Comparison of ENCODE assay signal across 22 mouse cellular contexts in genomic region chr2:16534566-16534965, GRCm38 (mm10).
DNase-seq lines count a peak whose midpoint lies in the region; ATAC-seq and TF ChIP-seq lines count a peak whose summit lies in the region.
"Had no signal": no experiment of that assay in that cellular context is flagged by ENCODE, and none has a peak within 500 bp of the region (broad histone marks: within the 10 kb centered on the region; RNA-seq: fewer than 3 reads in every experiment).

No protein-coding gene starts in this region.

- ATAC-seq in kidney, postnatal 0 days (replicated peaks; ENCODE audit: low FRiP score, low read depth) = no peak
- ATAC-seq: activated CD4-positive, CD25-positive, alpha-beta regulatory T cell, adult 4 months; CD4-positive, CD25-positive, alpha-beta regulatory T cell, adult 4 months; Patski had no signal

- H3K27ac ChIP-seq in kidney, postnatal 0 days = no peak overlapping the region
- H3K27ac ChIP-seq in embryonic fibroblast, embryonic 13.5 days (ENCODE audit: insufficient read depth, low read length) = peak overlapping the region; percentile 61
- H3K27ac ChIP-seq in midbrain, embryonic 10.5 days (replicated peaks) = no peak overlapping the region

- no peak for TF ChIP-seq CTCF in kidney, postnatal 0 days (IDR thresholded peaks at IDR 0.05; ENCODE audit: low read depth)
- TF ChIP-seq CTCF in embryonic fibroblast, embryonic 13.5 days (IDR thresholded peaks at IDR 0.05; ENCODE audit: borderline replicate concordance, insufficient read depth, low read length) = no peak

- no peaks in the 10 kb centered on the region for H3K36me3 ChIP-seq in kidney, postnatal 0 days (ENCODE audit: insufficient read depth, low read length)
- no peaks in the 10 kb centered on the region for H3K36me3 ChIP-seq in midbrain, embryonic 10.5 days
- H3K36me3 ChIP-seq: G1E had no signal

- no peaks in the 10 kb centered on the region for H3K27me3 ChIP-seq in kidney, postnatal 0 days (ENCODE audit: insufficient read depth, low read length)
- no peaks in the 10 kb centered on the region for H3K27me3 ChIP-seq in midbrain, embryonic 10.5 days (ENCODE audit: low read depth, poor library complexity, severe bottlenecking)
- H3K27me3 ChIP-seq: CH12.LX, Patski had no signal

- H3K4me2 ChIP-seq in kidney, postnatal 0 days (ENCODE audit: low read length) = no peak overlapping the region

- no peaks in the 10 kb centered on the region for H3K4me1 ChIP-seq in kidney, postnatal 0 days (replicated peaks; ENCODE audit: insufficient read depth, low read length)
- H3K4me1 ChIP-seq in embryonic fibroblast, embryonic 13.5 days (ENCODE audit: control insufficient read depth, insufficient read depth, low read length) = peaks cover 2% of the 10 kb centered on the region
- no peaks in the 10 kb centered on the region for H3K4me1 ChIP-seq in midbrain, embryonic 10.5 days

- H3K9me3 ChIP-seq in kidney, postnatal 0 days (replicated peaks; ENCODE audit: low read length) = no peaks in the 10 kb centered on the region
- H3K9me3 ChIP-seq in midbrain, embryonic 10.5 days (replicated peaks) = no peaks in the 10 kb centered on the region
- H3K9me3 ChIP-seq: G1E had no signal

- 65% methylated on average over 2 of the region's 2 CpGs for WGBS in kidney, postnatal 0 days
- WGBS in midbrain, embryonic 10.5 days = 93% methylated on average over 2 of the region's 2 CpGs

- TF ChIP-seq POLR2A in embryonic fibroblast, embryonic 13.5 days (IDR thresholded peaks at IDR 0.05; ENCODE audit: low read depth, low read length) = no peak

- no peak overlapping the region for H3K9ac ChIP-seq in kidney, postnatal 0 days (ENCODE audit: low read depth, low read length)

- H3K4me3 ChIP-seq in kidney, postnatal 0 days (replicated peaks; ENCODE audit: low read depth, low read length) = no peak overlapping the region
- no peak overlapping the region for H3K4me3 ChIP-seq in embryonic fibroblast, embryonic 13.5 days (ENCODE audit: insufficient read depth, low read length)
- no peak overlapping the region for H3K4me3 ChIP-seq in midbrain, embryonic 10.5 days

- DNase-seq in kidney, postnatal 0 days (ENCODE audit: low spot score) = peak; percentile 50
- DNase-seq in kidney, adult 9 months = no peak
- peak; percentile 53 for DNase-seq in Muller cell, postnatal 12 days (ENCODE audit: inconsistent ontology term)
- no peak for DNase-seq in urinary bladder, postnatal 36 days (ENCODE audit: low spot score in 2 of 2)
- DNase-seq in midbrain, embryonic 10.5 days (ENCODE audit: low spot score) = no peak
- DNase-seq: adrenal gland, adult 2 months; adrenal gland, adult 8-10 months; adrenal gland, postnatal 10 days; adrenal gland, postnatal 14 days; adrenal gland, postnatal 25 days; adrenal gland, postnatal 36 days; B cell, adult 2 months; cerebellum, adult 11 months; cerebellum, adult 11-12 months; cerebellum, adult 18-20 months; cerebellum, adult 2 months had no signal

Comparison
In these comparisons a context has a peak if more than half of its experiments do, and no peak if none do; other contexts are left out.
1. DNase-seq: peak in kidney, postnatal 0 days (single experiment) and Muller cell, postnatal 12 days (single experiment); none in kidney, adult 9 months (single experiment), urinary bladder, postnatal 36 days (0 of 2) and midbrain, embryonic 10.5 days (single experiment).